Mouse (Mus musculus) midbrain, embryonic 15.5 days (tissue): ENCODE results near the gene Gm11238. TPM values are rescaled to one million over a fixed set of nuclear protein-coding genes. Genes with fewer than 3 reads are reported as not detected.
"Not testable (repeated sequence)": the region's sequence is repeated elsewhere in the genome, so short reads cannot be mapped to it uniquely, and the experiment has no call there.

ENCODE experiments used
- ATAC-seq: fragments of 200-750 bp; cut with Nextera tagmentation; replicated peaks from 2 replicates; pipeline ENCODE4 v1.8.0; 2017; ENCODE audit warnings: moderate TSS enrichment
- H3K27ac ChIP-seq: fragments of 300-500 bp; sonication (generic); 2 replicates; pipeline ENCODE4 v1.5.1; 2015; ENCODE audit warnings: mild to moderate bottlenecking, inconsistent platforms
- H3K27me3 ChIP-seq: fragments of 300-500 bp; sonication (generic); replicated peaks from 2 replicates; pipeline ENCODE4 v1.6.1; 2015; ENCODE audit warnings: inconsistent platforms
- H3K36me3 ChIP-seq: fragments of 300-500 bp; sonication (generic); replicated peaks from 2 replicates; pipeline ENCODE4 v1.6.1; 2015; ENCODE audit warnings: inconsistent platforms
- H3K4me1 ChIP-seq: fragments of 300-500 bp; sonication (generic); 2 replicates; pipeline ENCODE4 v1.6.1; 2015; ENCODE audit warnings: inconsistent platforms
- H3K4me2 ChIP-seq: fragments of 300-500 bp; sonication (generic); 2 replicates; pipeline ENCODE4 v1.6.1; 2015; ENCODE audit warnings: inconsistent platforms, mild to moderate bottlenecking, moderate library complexity
- H3K4me3 ChIP-seq: fragments of 300-500 bp; sonication (generic); 2 replicates; pipeline ENCODE4 v1.5.1; 2015; ENCODE audit warnings: mild to moderate bottlenecking, inconsistent platforms
- H3K9ac ChIP-seq: fragments of 300-500 bp; sonication (generic); 2 replicates; pipeline ENCODE4 v1.6.1; 2015; ENCODE audit warnings: mild to moderate bottlenecking, inconsistent platforms
- H3K9me3 ChIP-seq: fragments of 300-500 bp; sonication (generic); 2 replicates; pipeline ENCODE4 v1.6.1; 2016; ENCODE audit warnings: inconsistent platforms
- WGBS: fragments of 180-500 bp; shearing (Covaris S2); methylation state at CpG from one replicate; pipeline ENCODE4 v1.1.7; 2015; ENCODE audit warnings: mixed read lengths; 5-methylcytosine and 5-hydroxymethylcytosine counted together
- polyA plus RNA-seq: library from polyadenylated mRNA; unstranded; fragments of >200 nt; fragmentation: Nextera tagmentation; extraction: Ambion mirVana; gene quantifications from 2 replicates; pipeline ENCODE4 v1.2.1, GENCODE M21; 2015

Gene Gm11238
- polyA plus RNA-seq, result not detected in 2 replicates

DNA sequence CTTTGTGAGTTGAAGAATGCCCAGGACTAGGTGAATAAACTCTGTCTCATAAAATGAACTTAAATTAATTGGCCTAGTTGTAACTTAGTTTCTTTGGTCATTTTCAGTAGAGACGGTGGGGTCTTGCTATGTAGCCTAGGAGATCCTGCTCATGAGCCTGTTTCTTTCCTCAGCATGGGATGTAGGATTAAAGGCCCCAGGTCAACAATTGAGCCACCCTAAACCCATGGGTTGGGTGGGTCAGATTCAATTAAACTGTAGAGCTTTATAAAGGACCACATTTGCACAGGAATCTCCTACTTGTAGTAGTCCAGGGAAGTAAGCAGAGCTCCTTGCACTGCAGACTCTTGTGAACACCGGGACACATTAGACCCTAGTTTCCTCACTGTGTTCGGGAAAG is at the start of gene Gm11238:
Gene Gm11238, plus strand, starts transcription at position 301 of the 400 bp plus-strand sequence.
- not testable (repeated sequence) for H3K27me3 ChIP-seq, H3K4me1 ChIP-seq, H3K4me3 ChIP-seq, H3K9me3 ChIP-seq, H3K27ac ChIP-seq, H3K9ac ChIP-seq, H3K36me3 ChIP-seq, H3K4me2 ChIP-seq, ATAC-seq
- WGBS, result no CpG with 5 or more reads among the region's 3 CpGs

DNA sequence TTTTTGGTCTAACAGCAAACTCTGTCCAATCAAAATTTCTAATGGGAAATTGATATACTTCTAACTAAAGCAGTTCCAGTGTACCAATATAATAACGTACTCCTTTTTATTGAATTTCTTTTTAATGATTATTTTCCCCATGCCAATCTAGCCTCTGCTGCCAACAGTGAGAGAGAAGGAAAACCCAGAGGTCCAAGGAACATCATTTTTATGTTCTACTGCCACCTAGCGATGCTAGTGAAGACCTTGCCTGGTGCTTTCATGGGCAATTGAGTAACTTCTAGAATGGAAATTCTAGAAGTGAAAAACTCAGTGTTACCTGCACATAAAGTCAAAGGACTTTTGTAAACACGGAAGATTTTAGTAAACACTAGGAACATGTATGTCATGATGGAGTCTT is 8.4 kb upstream of the Gm11238 start:
- Histone ChIP-seq H3K9me3 (no peaks in the 10 kb centered on the region), H3K27ac (no peak overlapping the region), H3K27me3 (no peaks in the 10 kb centered on the region), H3K4me3 (no peak overlapping the region), H3K4me2 (no peak overlapping the region), H3K36me3 (no peaks in the 10 kb centered on the region), H3K9ac (no peak overlapping the region), H3K4me1 (no peaks in the 10 kb centered on the region)
- 10% methylated on average over 3 of the region's 3 CpGs for WGBS
- peak; percentile 92 for ATAC-seq

DNA sequence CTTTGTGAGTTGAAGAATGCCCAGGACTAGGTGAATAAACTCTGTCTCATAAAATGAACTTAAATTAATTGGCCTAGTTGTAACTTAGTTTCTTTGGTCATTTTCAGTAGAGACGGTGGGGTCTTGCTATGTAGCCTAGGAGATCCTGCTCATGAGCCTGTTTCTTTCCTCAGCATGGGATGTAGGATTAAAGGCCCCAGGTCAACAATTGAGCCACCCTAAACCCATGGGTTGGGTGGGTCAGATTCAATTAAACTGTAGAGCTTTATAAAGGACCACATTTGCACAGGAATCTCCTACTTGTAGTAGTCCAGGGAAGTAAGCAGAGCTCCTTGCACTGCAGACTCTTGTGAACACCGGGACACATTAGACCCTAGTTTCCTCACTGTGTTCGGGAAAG is 15.0 kb downstream of the Gm11238 start, which contains the start of gene Gm11237:
Gene Gm11237, plus strand, starts transcription at position 301 of the 400 bp plus-strand sequence.
- H3K4me1 ChIP-seq, H3K4me3 ChIP-seq, H3K27me3 ChIP-seq, H3K27ac ChIP-seq, ATAC-seq, H3K9ac ChIP-seq, H3K9me3 ChIP-seq, H3K36me3 ChIP-seq, H3K4me2 ChIP-seq: not testable (repeated sequence)
- WGBS, result no CpG with 5 or more reads among the region's 3 CpGs

DNA sequence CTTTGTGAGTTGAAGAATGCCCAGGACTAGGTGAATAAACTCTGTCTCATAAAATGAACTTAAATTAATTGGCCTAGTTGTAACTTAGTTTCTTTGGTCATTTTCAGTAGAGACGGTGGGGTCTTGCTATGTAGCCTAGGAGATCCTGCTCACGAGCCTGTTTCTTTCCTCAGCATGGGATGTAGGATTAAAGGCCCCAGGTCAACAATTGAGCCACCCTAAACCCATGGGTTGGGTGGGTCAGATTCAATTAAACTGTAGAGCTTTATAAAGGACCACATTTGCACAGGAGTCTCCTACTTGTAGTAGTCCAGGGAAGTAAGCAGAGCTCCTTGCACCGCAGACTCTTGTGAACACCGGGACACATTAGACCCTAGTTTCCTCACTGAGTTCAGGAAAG is 30.1 kb downstream of the Gm11238 start, which contains the start of gene Gm11236:
Gene Gm11236, plus strand, starts transcription at position 301 of the 400 bp plus-strand sequence.
- not testable (repeated sequence) for H3K9me3 ChIP-seq, ATAC-seq, H3K27ac ChIP-seq, H3K4me1 ChIP-seq, H3K27me3 ChIP-seq, H3K4me3 ChIP-seq, H3K9ac ChIP-seq, H3K36me3 ChIP-seq, H3K4me2 ChIP-seq
- WGBS, result no CpG with 5 or more reads among the region's 4 CpGs

DNA sequence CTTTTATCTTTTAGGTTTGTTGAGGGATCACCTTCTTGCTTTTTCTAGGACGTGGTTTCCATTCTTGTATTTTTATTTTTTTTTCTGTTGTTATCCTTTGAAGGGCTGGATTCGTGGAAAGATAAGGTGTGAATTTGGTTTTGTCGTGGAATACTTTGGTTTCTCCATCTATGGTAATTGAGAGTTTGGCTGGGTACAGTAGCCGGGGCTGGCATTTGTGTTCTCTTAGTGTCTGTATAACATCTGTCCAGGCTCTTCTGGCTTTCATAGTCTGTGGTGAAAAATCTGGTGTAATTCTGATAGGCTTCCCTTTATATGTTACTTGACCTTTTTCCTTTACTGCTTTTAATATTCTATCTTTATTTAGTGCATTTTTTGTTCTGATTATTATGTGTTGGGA is 54.2 kb downstream of the Gm11238 start:
- H3K9ac ChIP-seq, H3K9me3 ChIP-seq, H3K27ac ChIP-seq, H3K27me3 ChIP-seq, H3K4me2 ChIP-seq, ATAC-seq, H3K4me1 ChIP-seq, H3K36me3 ChIP-seq, H3K4me3 ChIP-seq: not testable (repeated sequence)
- WGBS, result 93% methylated on average over 4 of the region's 4 CpGs

DNA sequence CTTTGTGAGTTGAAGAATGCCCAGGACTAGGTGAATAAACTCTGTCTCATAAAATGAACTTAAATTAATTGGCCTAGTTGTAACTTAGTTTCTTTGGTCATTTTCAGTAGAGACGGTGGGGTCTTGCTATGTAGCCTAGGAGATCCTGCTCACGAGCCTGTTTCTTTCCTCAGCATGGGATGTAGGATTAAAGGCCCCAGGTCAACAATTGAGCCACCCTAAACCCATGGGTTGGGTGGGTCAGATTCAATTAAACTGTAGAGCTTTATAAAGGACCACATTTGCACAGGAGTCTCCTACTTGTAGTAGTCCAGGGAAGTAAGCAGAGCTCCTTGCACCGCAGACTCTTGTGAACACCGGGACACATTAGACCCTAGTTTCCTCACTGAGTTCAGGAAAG is 60.4 kb downstream of the Gm11238 start, which contains the start of gene Gm11239:
Gene Gm11239, plus strand, starts transcription at position 301 of the 400 bp plus-strand sequence.
- not testable (repeated sequence) for H3K36me3 ChIP-seq, H3K27me3 ChIP-seq, ATAC-seq, H3K4me1 ChIP-seq, H3K27ac ChIP-seq, H3K4me3 ChIP-seq, H3K9ac ChIP-seq, H3K9me3 ChIP-seq, H3K4me2 ChIP-seq
- WGBS, result no CpG with 5 or more reads among the region's 4 CpGs

DNA sequence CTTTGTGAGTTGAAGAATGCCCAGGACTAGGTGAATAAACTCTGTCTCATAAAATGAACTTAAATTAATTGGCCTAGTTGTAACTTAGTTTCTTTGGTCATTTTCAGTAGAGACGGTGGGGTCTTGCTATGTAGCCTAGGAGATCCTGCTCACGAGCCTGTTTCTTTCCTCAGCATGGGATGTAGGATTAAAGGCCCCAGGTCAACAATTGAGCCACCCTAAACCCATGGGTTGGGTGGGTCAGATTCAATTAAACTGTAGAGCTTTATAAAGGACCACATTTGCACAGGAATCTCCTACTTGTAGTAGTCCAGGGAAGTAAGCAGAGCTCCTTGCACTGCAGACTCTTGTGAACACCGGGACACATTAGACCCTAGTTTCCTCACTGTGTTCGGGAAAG is 75.5 kb downstream of the Gm11238 start, which contains the start of gene Gm428:
Gene Gm428, plus strand, starts transcription at position 301 of the 400 bp plus-strand sequence.
- H3K9ac ChIP-seq, H3K27ac ChIP-seq, ATAC-seq, H3K4me3 ChIP-seq, H3K36me3 ChIP-seq, H3K4me2 ChIP-seq, H3K9me3 ChIP-seq, H3K4me1 ChIP-seq, H3K27me3 ChIP-seq: not testable (repeated sequence)
- WGBS, result 80% methylated on average over 1 of the region's 4 CpGs

Other genes starting within 250 kb of the Gm11238 start
- gene Gm11487, start 202.8 kb upstream of the Gm11238 start, polyA plus RNA-seq, result not detected in 2 replicates
- not detected in 2 replicates for gene Gm11237, start 15.1 kb downstream of the Gm11238 start, polyA plus RNA-seq
- gene Gm11236, start 30.2 kb downstream of the Gm11238 start, polyA plus RNA-seq, result not detected in 2 replicates
- not detected in 2 replicates for gene Gm11239, start 60.5 kb downstream of the Gm11238 start, polyA plus RNA-seq
- gene Gm428, start 75.6 kb downstream of the Gm11238 start, polyA plus RNA-seq, result not detected in 2 replicates
- 0.28 and 0.54 TPM in 2 replicates for gene Rasef, start 183.1 kb downstream of the Gm11238 start, polyA plus RNA-seq